Mouse (Mus musculus): ENCODE measurements around the gene Cog6.

The Cog6 gene

DNA sequence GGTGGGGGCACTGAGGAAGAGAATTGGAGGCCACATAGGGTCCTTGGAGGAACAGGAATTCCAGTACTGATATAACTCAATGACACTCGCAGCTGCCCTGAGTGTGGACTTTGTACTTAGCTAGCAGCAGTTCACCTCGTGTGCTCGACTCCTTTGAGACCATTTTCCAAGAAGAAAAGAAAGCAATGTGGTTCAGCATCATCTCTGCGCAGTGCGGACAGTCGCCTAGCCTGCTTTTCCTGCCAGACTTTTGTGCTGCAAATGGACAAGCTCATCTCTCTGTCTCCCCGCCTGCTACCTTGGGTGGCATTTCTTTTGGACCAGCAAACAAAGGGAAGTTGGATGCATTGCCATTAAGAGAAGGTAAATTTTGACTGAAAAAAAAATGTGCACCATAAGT lies 52.8 kb downstream of the Cog6 start:
- no peak for DNase-seq (ENCODE audit: extremely low spot score, low read depth, low spot score)

GRCm38 (mm10) chr3:52963441-52963840 lies 53.6 kb downstream of the Cog6 start:
- DNase-seq (ENCODE audit: extremely low spot score, low read depth, low spot score): no peak

DNA sequence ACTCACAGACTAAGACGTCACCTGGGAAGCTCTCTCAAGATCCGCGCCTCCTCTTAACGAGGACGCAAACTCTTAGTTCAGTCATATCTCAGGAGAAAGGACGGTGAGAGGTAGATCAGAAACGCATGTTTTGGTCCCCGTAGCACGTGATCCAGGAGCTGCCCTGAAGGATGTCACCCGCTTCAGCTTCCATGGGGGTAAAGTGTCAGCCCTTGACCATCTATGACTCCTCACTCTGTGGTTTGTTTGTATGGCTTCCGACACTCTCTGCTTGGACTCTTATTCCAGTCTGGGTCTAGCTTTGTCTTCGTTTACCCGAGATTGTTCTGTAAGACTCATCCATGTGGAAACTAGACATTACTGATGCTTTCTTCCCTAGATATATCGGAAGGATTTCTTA lies 54.6 kb downstream of the Cog6 start:
- no peak for DNase-seq (ENCODE audit: extremely low spot score, low read depth, low spot score)

GRCm38 (mm10) chr3:52961661-52962060 lies 55.4 kb downstream of the Cog6 start:
- DNase-seq (ENCODE audit: extremely low spot score, low read depth, low spot score): no peak

DNA sequence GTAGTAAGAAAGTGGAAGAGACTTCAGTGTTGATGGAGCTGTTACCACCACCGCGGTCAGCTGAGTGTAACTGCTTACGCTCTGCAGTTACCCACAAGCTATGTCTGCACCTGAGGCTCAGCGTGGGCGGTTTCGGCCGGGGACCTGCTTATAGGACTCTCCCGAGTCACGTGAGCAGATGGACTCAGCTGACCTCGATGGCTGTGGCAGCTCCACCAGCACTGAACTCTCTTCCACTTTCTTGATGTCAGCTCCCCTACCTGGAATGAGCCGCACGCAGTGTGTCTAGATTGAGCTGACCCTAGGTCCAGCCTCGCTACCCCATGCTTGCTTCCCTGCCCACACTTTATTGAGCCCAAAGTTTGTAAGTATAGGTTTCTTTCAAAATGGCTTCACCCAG lies 56.1 kb downstream of the Cog6 start:
- no peak for DNase-seq (ENCODE audit: extremely low spot score, low read depth, low spot score)

- no peak for DNase-seq (ENCODE audit: extremely low spot score, low read depth, low spot score)
These were observed 58.5 kb downstream of the Cog6 start for GRCm38 (mm10) chr3:52958444-52959120.

DNA sequence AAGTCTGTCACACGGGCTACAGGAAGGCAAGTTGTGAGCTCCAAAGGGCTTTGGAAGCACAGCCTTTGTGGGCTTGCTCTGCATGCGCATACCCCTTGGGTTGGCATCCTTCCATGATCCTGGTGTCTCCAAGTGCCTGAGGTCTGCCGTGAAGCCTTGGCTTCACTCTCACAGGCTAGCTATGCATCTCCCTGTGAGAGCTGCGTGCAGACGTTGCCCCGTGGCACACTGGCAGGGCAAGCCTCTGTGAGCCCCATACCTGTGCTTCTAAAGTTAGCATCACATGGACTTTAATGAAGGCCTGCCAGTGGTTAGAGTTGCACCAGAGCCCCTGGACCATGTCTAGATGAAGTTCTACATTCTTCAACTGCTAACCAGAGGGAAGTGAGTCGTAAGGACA lies 59.2 kb downstream of the Cog6 start:
- no peak for DNase-seq (ENCODE audit: extremely low spot score, low read depth, low spot score)

DNA sequence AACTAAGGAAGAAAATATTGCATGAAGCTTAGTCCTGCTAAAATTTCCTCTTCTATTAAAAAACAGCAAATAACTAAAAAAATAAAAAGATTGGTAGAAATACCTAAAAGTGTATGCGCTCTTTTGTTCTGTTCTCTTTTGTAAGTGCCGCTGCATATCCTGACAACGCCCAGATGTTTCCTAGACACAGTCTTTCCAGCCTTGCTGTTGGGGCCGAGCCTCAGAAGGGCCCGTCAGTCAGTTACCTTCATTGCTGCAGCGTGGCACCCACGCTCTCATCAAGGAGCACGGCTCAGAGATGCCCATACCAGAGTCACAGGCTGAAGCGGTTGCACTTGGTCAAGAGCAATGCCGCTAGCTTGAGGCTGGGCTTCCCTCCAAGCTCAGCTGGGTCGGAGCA lies 60.8 kb downstream of the Cog6 start:
- no peak for DNase-seq (ENCODE audit: extremely low spot score, low read depth, low spot score)

DNA sequence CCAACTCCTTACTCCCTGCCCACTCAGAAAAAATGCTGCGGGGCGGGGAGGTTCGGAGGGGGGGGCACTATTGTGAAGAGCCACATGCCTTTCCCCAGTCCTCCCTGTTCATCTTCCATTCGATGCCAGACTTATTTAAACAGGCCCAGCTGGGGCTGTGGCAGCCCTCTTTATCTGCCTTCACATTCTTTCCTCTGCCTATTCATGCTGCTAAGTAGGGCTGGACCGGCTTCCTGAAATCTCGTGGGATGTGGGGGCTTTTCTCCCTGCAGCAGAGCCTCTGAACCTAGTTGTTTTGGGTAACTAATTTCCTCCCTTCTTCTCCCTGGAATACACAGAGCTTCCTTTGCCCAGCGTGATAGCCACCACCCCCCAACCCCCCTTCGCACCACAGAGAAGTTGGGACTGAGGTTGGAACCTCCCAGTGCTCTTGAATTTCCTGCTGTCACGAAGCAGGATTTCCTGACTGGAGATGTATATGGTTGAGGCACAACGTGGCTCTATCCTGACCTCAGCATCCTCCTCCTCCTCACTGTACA lies 61.5 kb downstream of the Cog6 start:
- DNase-seq (ENCODE audit: extremely low spot score, low read depth, low spot score): no peak

DNA sequence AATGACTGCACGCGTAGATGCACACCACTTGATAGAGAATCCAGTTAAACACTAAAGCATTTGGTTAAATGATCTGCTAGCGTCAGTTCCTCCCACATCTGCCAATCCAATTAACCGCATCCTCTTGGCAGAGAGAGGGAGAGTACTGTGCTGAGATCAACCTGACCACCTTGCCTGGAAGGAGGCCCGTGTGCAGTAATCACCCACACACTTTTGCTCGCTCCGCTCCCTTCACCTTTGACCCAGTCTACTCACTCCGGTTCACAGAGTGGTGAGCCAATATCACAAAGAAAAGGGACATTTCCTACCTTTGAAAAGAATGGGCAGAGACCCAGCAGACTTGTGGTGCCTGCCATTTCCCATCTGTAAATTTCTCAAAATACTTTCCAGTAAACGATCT lies 62.4 kb downstream of the Cog6 start:
- DNase-seq (ENCODE audit: extremely low spot score, low read depth, low spot score): no peak

DNA sequence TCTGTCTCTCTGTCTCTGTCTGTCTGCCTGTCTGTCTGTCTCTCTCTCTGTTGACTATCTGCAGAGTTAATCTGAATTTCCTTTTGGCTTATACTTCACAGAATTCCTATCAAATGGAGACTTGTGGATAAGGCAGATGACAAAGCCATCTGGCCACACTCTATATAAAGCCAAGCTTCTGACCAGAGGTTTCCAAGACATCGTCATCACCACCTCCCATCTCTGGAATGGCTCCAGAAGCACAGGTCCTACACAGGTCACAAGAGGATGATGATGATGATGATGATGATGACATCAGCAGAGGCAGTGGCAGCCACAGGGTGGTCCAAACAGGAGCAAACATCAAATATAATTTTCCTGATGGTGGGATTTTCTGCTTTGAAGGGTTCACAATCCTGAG lies 63.2 kb downstream of the Cog6 start:
- no peak for DNase-seq (ENCODE audit: extremely low spot score, low read depth, low spot score)

DNA sequence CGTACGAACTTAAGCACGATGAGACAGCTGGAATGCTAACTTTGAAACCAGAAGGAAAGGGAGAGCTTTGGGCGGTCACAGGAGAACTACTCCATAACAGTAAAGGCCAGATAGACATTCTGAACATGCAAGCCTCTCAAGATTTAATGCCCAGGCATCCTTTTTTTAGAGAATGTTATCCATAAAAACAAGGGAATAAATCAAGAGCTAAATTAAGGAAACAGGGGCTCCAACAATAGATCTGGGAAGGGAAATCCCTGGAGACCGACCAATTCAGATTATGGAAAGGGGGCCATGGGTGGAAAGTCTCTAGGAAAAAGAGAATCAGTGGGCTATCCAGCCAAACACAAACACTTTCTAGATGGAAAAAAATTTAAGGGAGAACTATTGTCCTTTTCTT lies 68.2 kb downstream of the Cog6 start:
- no peak for DNase-seq (ENCODE audit: extremely low spot score, low read depth, low spot score)

DNA sequence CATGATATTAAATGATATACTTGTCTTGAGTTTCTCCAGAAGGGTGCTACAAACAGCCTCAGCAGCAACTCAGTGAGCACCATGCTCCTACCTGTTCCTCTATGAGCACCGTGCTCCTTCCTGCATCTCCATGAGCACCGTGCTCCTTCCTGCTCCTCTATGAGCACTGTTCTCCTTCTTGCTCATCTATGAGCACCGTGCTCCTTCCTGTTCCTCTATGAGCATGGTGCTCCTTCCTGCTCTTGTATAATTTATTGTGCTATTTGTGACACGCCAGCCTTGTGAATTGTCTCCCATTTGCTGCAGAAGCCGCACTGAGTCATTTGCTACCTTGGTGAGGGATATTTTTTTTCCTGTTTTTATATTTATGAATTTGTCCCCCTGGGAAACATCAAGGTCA lies 69.6 kb downstream of the Cog6 start:
- no peak for DNase-seq (ENCODE audit: extremely low spot score, low read depth, low spot score)

GRCm38 (mm10) chr3:52940832-52941468 lies 76.1 kb downstream of the Cog6 start:
- DNase-seq (ENCODE audit: extremely low spot score, low read depth, low spot score): peak; percentile 54

GRCm38 (mm10) chr3:52938398-52938797 lies 78.6 kb downstream of the Cog6 start:
- no peak for DNase-seq (ENCODE audit: extremely low spot score, low read depth, low spot score)

GRCm38 (mm10) chr3:52937739-52938306 lies 79.2 kb downstream of the Cog6 start:
- no peak for DNase-seq (ENCODE audit: extremely low spot score, low read depth, low spot score)

DNA sequence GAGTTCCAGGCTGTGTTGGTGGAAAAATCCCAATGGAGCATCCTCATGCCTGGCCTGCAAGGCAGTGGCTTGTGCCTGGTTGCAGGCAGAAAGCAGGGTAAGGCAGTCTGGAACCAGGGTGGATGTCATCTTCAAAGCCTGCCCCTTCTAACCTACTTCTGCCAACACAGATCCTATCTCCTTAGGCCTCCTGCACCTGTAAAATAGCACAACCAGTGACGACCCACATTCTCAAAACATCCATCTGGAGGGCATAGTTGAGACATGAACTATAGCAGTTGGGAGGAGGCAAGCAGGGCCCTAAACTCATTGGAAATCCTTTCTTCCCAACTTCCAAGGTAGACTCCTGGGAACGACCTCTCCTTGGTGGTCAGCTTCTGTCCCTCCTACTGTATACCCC lies 85.1 kb downstream of the Cog6 start:
- DNase-seq (ENCODE audit: extremely low spot score, low read depth, low spot score): no peak
